Mouse (Mus musculus): Measurements from ENCODE around the gene Kat2a. TPM values are rescaled to one million over a fixed set of nuclear protein-coding genes. Genes with fewer than 3 reads are reported as not detected.

Gene Kat2a
- total and polyA plus RNA-seq, 3 experiments: 59.6 to 143 (median 63.7) TPM

DNA sequence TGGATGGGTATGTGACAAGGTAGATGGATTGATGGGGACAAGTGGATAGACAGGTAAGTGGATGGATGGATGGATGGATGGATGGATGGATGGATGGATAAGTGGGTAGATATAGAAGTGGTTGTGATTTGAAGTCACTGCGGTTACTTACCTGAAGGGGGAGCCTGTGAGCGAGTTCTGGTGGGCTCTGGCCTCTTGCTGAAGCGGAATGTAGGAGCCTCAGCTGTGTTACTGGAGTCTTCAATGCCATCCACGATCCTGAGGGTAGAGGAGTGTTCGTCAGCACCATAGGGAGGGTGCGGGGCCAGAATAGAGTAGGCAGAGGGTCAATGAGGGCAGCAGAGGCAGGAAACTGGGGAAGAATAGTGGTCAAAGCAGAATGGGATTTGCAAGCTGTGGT is 32.8 kb upstream of the Kat2a start (continued):
- no peak for TF ChIP-seq BHLHE40 (IDR thresholded peaks at IDR 0.05; ENCODE audit: borderline replicate concordance, low read depth, low read length)
- TF ChIP-seq MYC (IDR thresholded peaks at IDR 0.05; ENCODE audit: low read depth, low read length): no peak
- no peak for TF ChIP-seq MYB (IDR thresholded peaks at IDR 0.05; ENCODE audit: low read depth, low read length)
- no peak for TF ChIP-seq JUND (IDR thresholded peaks at IDR 0.05; ENCODE audit: low read depth, low read length)
- no peak for TF ChIP-seq ELF1 (IDR thresholded peaks at IDR 0.05; ENCODE audit: low read depth, low read length)
- no peak for TF ChIP-seq E2F4 (IDR thresholded peaks at IDR 0.05; ENCODE audit: borderline replicate concordance, low read depth, low read length)
- peak; percentile 88 for TF ChIP-seq SMC3 (IDR thresholded peaks at IDR 0.05; ENCODE audit: low read depth, low read length)
- peak; percentile 74 to 85 (median 76) for TF ChIP-seq CTCF (IDR thresholded peaks at IDR 0.05 in 2 of 3, conservative IDR thresholded peaks at IDR 0.05 in 1 of 3; ENCODE audit: control insufficient read depth in 1 of 3, insufficient read depth in 1 of 3, low read depth in 2 of 3, low read length in 3 of 3, poor library complexity in 1 of 3, severe bottlenecking in 1 of 3)
- TF ChIP-seq KAT2A (conservative IDR thresholded peaks at IDR 0.05; ENCODE audit: low read depth, low read length): no peak
- no peak for TF ChIP-seq POLR2AphosphoS2 (IDR thresholded peaks at IDR 0.05; ENCODE audit: low read length)
- no peak for TF ChIP-seq TCF12 (IDR thresholded peaks at IDR 0.05; ENCODE audit: low read depth, low read length)
- TF ChIP-seq MAX (IDR thresholded peaks at IDR 0.05; ENCODE audit: low read length): no peak
- no peak for TF ChIP-seq POLR2AphosphoS5 (IDR thresholded peaks at IDR 0.05; ENCODE audit: borderline replicate concordance, low read depth, low read length)

DNA sequence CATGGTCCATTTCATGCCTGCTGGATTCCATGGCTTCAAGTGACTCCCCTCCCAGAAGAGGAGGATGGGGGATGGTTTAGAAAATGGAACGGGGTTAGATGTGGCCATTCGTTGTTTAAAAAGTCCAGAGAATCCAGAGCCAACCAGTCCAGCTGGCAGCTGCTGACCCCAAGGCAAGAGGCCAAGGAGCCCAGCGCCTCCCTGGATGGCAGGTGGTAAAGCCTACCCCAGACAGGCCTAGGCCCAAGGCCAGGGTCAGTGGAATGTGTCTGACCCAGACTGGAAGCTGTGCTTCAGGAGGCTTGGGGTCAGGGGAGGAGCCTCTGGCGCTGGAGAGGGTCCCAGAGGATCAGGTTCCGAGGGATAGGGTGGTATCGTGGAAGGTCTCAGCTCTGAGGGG is 29.1 kb upstream of the Kat2a start:
- peaks cover 14% of the 10 kb centered on the region for H3K79me2 ChIP-seq (ENCODE audit: control insufficient read depth, insufficient read depth, low read length, poor library complexity)
- TF ChIP-seq JUND (IDR thresholded peaks at IDR 0.05; ENCODE audit: low read depth, low read length) (no peak), CTCF (IDR thresholded peaks at IDR 0.05 in 2 of 3, conservative IDR thresholded peaks at IDR 0.05 in 1 of 3; ENCODE audit: control insufficient read depth in 1 of 3, insufficient read depth in 1 of 3, low read depth in 2 of 3, low read length in 3 of 3, poor library complexity in 1 of 3, severe bottlenecking in 1 of 3) (no peak), RAD21 (IDR thresholded peaks at IDR 0.05; ENCODE audit: low read depth, low read length) (no peak), NRF1 (IDR thresholded peaks at IDR 0.05; ENCODE audit: insufficient read depth, low read depth, low read length, poor library complexity, severe bottlenecking) (no peak), ETS1 (IDR thresholded peaks at IDR 0.05; ENCODE audit: low read depth, low read length) (no peak), ZNF384 (IDR thresholded peaks at IDR 0.05; ENCODE audit: low read depth, low read length) (no peak), GABPA (IDR thresholded peaks at IDR 0.05; ENCODE audit: low read depth, low read length) (no peak), UBTF (IDR thresholded peaks at IDR 0.05; ENCODE audit: borderline replicate concordance, insufficient read depth, low read depth, low read length) (no peak), ELF1 (IDR thresholded peaks at IDR 0.05; ENCODE audit: low read depth, low read length) (no peak), POLR2A (IDR thresholded peaks at IDR 0.05; ENCODE audit: control insufficient read depth in 1 of 2, insufficient read depth in 1 of 2, low read depth in 1 of 2, low read length in 2 of 2, poor library complexity in 1 of 2) (no peak)
- no peaks in the 10 kb centered on the region for H3K9me3 ChIP-seq (replicated peaks; ENCODE audit: insufficient read depth, low read length)
- no peak overlapping the region for H3K27ac ChIP-seq (ENCODE audit: control insufficient read depth, low read depth, low read length)
- H3K36me3 ChIP-seq (ENCODE audit: control insufficient read depth in 1 of 2, insufficient read depth in 2 of 2, low read length in 2 of 2): peaks cover 0 to 8% of the 10 kb centered on the region in 2 experiments; a peak in 1 of 4 replicates
- DNase-seq (ENCODE audit: low read depth, low spot score): no peak
- H3K4me3 ChIP-seq (ENCODE audit: control insufficient read depth in 1 of 2, insufficient read depth in 1 of 2, low read depth in 2 of 2, low read length in 2 of 2): no peak overlapping the region
- H3K27me3 ChIP-seq (ENCODE audit: control insufficient read depth in 1 of 2, insufficient read depth in 2 of 2, low read length in 2 of 2): no peaks in the 10 kb centered on the region
- H3K4me1 ChIP-seq (ENCODE audit: control insufficient read depth in 1 of 2, insufficient read depth in 2 of 2, low read length in 2 of 2): peaks cover 0 to 8% of the 10 kb centered on the region in 2 experiments; a peak in 2 of 4 replicates
- H3K9ac ChIP-seq (ENCODE audit: control insufficient read depth, low read depth, low read length, poor library complexity, severe bottlenecking): no peak overlapping the region

All from MEL (cell line).